Mouse (Mus musculus) lung, postnatal 0 days (tissue): ENCODE results near the gene Boc.
A peak's percentile ranks its signal among the peaks of the same experiment; 100 is the strongest.

Experiments
- CTCF ChIP-seq: IDR thresholded peaks from 2 replicates; pipeline ENCODE4 v1.5.1; 2016; ENCODE audit warnings: antibody characterized with exemption, mild to moderate bottlenecking
- EP300 ChIP-seq: IDR thresholded peaks from 2 replicates; pipeline ENCODE4 v1.6.1; 2016; ENCODE audit warnings: antibody characterized with exemption, mild to moderate bottlenecking, control low read depth

- no peak for TF ChIP-seq EP300
- TF ChIP-seq CTCF, result peak; percentile 98
Observed at GRCm38 (mm10) chr16:44484079-44484478, 74.6 kb downstream of the Boc start.
